Mouse (Mus musculus) limb, embryonic 14.5 days (tissue): ENCODE measurements around the gene Ankmy1. TPM values are rescaled to one million over a fixed set of nuclear protein-coding genes. Genes with fewer than 3 reads are reported as not detected.
A peak's percentile ranks its signal among the peaks of the same experiment; 100 is the strongest.

ENCODE experiments used
- ATAC-seq: fragments of 200-750 bp; cut with Nextera tagmentation; 2 replicates; pipeline ENCODE4 v1.8.0; 2017; ENCODE audit warnings: low read depth, moderate number of reproducible peaks, moderate TSS enrichment; ENCODE audit not compliant: low FRiP score
- DNase-seq: peaks from one replicate; pipeline ENCODE4 v3.0.0-alpha.2; 2015; ENCODE audit warnings: low spot score
- H3K27ac ChIP-seq: fragments of 300-500 bp; sonication (generic); replicated peaks from 2 replicates; pipeline ENCODE4 v1.5.1; 2014; ENCODE audit warnings: low read depth, mild to moderate bottlenecking, low read length, moderate library complexity, mixed read lengths
- H3K27me3 ChIP-seq: fragments of 300-500 bp; sonication (generic); 2 replicates; pipeline ENCODE4 v1.6.1; 2014; ENCODE audit warnings: low read length, mixed read lengths; ENCODE audit not compliant: control insufficient read depth, insufficient read depth
- H3K36me3 ChIP-seq: fragments of 300-500 bp; sonication (generic); 2 replicates; pipeline ENCODE4 v1.6.1; 2014; ENCODE audit warnings: mild to moderate bottlenecking, low read length, moderate library complexity, mixed read lengths; ENCODE audit not compliant: control insufficient read depth, insufficient read depth
- H3K4me1 ChIP-seq: fragments of 300-500 bp; sonication (generic); 2 replicates; pipeline ENCODE4 v1.6.1; 2014; ENCODE audit warnings: antibody characterized with exemption, low read length, mixed read lengths; ENCODE audit not compliant: control insufficient read depth, insufficient read depth
- H3K4me2 ChIP-seq: fragments of 300-500 bp; sonication (generic); replicated peaks from 2 replicates; pipeline ENCODE4 v1.6.1; 2014; ENCODE audit warnings: low read depth, mild to moderate bottlenecking, low read length, moderate library complexity; ENCODE audit not compliant: severe bottlenecking
- H3K4me3 ChIP-seq: fragments of 300-500 bp; sonication (generic); replicated peaks from 2 replicates; pipeline ENCODE4 v1.5.1; 2014; ENCODE audit warnings: low read length
- H3K9ac ChIP-seq: fragments of 300-500 bp; sonication (generic); 2 replicates; pipeline ENCODE4 v1.6.1; 2014; ENCODE audit warnings: mild to moderate bottlenecking, low read depth, low read length, moderate library complexity; ENCODE audit not compliant: severe bottlenecking
- H3K9me3 ChIP-seq: fragments of 300-500 bp; sonication (generic); 2 replicates; pipeline ENCODE4 v1.6.1; 2016; ENCODE audit warnings: low read length; ENCODE audit not compliant: control insufficient read depth
- POLR2A ChIP-seq: fragments of 200-500 bp; IDR thresholded peaks from 2 replicates; pipeline ENCODE4 v1.8.0; 2012; ENCODE audit warnings: inconsistent platforms, mild to moderate bottlenecking, moderate library complexity, borderline replicate concordance; ENCODE audit not compliant: insufficient read depth, insufficient read length; ENCODE audit errors: extremely low read depth
- WGBS: fragments of 180-500 bp; shearing (Covaris S2); extraction: QIAGEN DNeasy Blood & Tissue Kit; methylation state at CpG from one replicate; pipeline ENCODE4 v1.1.7; 2014; 5-methylcytosine and 5-hydroxymethylcytosine counted together
- polyA plus RNA-seq, 2 experiments: library from polyadenylated mRNA; depleted of rRNA in 1 of 2; stranded (reverse) in 1 of 2; unstranded in 1 of 2; fragments of >200 nt; fragmentation: Nextera tagmentation in 1 of 2; extraction: Ambion mirVana in 1 of 2; gene quantifications; 2 replicates each; pipeline versions ENCODE4 v1.2.1 to v1.2.3; 2012 to 2014

Gene Ankmy1
- polyA plus RNA-seq, 2 experiments = 0.37 to 0.38 TPM

DNA sequence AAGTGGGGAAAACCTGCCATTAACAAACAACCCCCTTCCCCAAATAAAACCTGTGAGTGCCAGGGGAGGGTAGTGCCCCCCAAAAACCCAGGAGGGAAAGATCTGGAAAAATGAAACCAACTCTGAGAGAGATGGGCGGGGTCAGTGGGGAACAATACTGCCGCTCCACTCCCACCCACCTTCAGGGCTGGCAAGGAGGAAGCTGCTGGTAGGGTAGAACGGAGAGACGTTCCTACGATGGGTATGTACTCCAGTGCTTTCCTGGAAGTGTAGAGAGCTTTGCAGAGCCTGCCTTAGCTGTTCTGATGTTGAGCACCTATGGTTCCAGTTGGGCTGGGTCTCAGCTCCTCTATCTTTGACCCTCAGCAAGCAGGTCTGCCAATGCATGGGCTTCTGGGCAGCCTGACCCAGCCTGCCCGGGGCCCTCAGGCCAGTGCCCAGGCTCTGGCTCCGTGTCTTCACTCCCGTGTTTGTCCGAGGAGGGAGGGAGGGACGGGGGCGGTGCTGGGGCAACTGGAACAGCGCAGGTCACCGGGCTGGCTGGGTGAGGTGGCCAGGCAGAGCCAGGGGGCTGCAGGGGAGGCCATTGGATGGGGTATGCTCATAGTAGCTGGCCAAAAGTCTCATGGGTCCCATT, 52.6 kb downstream of the Ankmy1 start:
- WGBS = 57% methylated on average over 13 of the region's 13 CpGs
- ATAC-seq = no peak

DNA sequence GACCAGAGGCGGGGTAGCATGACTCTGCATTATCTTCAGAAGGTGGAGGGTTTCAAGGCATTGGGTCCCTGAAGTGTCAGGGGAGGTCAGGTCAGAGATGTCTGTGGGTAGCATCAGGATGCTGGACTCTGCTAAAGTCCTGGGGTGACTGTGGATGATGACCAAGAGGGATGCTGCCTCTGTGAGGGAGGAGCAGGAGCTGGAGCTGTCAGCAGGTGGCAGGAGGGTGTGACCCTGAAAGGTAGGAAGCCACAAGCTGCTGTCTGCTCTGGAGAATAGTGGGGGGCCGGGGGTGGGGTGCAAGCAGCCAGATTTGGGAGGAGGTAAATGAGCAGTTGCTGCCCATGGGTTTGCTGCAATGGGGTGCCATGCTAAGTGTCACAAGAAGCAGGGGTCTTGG, 53.2 kb downstream of the Ankmy1 start:
- DNase-seq (no peak), ATAC-seq (no peak)
- Histone ChIP-seq H3K9me3 (no peaks in the 10 kb centered on the region), H3K36me3 (peaks cover 15% of the 10 kb centered on the region), H3K27me3 (no peaks in the 10 kb centered on the region), H3K27ac (no peak overlapping the region), H3K4me3 (no peak overlapping the region), H3K4me2 (peak overlapping the region; percentile 55; the same call in 1 of the 2 replicates), H3K4me1 (peaks cover 25% of the 10 kb centered on the region), H3K9ac (no peak overlapping the region)
- TF ChIP-seq POLR2A = no peak
- WGBS = 83% methylated on average over 2 of the region's 2 CpGs

More for the DNA sequence above, 52.6 kb downstream of the Ankmy1 start:
- H3K4me3 ChIP-seq = no peak overlapping the region
- H3K4me2 ChIP-seq = no peak overlapping the region
- H3K27ac ChIP-seq = no peak overlapping the region
- H3K27me3 ChIP-seq = no peaks in the 10 kb centered on the region
- H3K4me1 ChIP-seq = peaks cover 25% of the 10 kb centered on the region
- 0 out of 2 replicates have a peak overlapping the region, but pooled peaks have one; percentile 16 for H3K9ac ChIP-seq
- no peaks in the 10 kb centered on the region for H3K9me3 ChIP-seq
- no peak for TF ChIP-seq POLR2A
- DNase-seq = no peak
- H3K36me3 ChIP-seq = peaks cover 20% of the 10 kb centered on the region

DNA sequence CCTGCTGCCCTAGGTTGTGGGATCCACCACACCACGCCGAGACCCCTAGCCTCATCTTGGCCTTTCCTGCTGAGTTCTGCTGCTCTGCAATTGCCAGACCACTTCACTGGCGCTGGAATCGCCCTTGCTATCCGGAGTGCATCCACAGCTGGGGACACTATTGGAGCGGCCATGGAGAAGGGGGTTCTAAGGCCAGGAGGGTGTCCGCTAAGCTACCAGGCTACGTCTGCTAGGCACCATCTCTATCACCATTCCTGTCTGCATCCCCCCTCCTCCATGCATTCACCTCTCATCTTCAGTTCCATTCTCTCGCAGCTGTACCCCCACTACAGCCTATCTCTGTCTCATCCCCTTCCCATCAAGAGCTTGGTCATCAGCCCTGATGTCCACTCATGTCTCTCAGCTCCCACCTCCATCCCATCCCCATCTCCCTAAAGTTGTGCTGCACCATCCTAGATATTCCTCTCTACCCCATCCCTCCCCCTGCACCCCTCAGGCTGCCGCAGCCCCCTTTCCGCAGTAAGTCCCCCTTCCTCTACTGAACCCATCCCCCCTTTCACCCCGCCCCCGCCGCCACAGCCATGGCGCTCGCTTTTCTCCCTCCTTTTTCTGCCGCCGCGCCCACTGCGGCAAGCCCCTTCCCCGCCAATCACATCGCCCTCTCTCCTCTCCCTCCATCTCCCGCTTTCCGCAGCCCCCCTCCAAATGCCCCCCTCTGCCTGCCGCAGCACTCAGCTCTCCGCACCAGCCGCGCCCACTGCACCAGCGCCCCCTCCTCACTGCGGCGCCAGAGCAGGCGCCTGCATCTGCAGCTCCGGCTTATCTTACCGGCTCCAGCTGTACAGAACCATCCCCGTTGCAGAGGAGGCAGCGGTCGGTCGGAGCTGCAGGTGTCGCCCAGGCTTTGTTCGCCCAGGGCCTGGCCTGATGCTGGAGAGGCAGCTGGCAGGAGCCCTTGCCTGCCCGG, 54.5 kb downstream of the Ankmy1 start:
- no peak for TF ChIP-seq POLR2A
- Histone ChIP-seq H3K4me3 (peak overlapping the region; percentile 35), H3K27me3 (no peaks in the 10 kb centered on the region), H3K4me2 (peak overlapping the region; percentile 55), H3K9me3 (no peaks in the 10 kb centered on the region), H3K36me3 (peaks cover 14% of the 10 kb centered on the region), H3K9ac (peak overlapping the region; percentile 51), H3K27ac (no peak overlapping the region), H3K4me1 (peaks cover 25% of the 10 kb centered on the region)
- peak; percentile 17 for DNase-seq
- ATAC-seq = peak; percentile 75
- WGBS = 9% methylated on average over 38 of the region's 41 CpGs

DNA sequence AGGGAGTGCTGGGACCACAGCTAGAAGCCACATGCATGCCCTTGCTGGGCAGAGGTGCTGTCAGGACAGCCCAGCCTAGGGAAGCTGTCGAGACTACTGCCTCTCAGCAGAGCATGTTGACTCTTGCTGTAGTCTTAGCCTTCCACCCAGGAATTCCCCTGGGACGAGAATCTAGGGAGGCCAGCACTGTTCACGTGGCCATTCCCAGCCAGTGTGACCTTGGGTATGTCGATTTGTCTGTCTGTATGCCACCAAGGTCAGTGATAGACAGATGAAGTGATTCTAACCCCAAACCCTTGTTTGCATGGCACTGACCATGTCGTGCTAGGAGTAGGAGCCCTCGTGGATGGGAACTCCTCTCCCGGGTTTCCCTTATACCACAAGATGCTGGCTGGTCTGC, 56.8 kb downstream of the Ankmy1 start:
- Histone ChIP-seq H3K27me3 (no peaks in the 10 kb centered on the region), H3K9ac (no peak overlapping the region), H3K4me2 (no peak overlapping the region), H3K9me3 (no peaks in the 10 kb centered on the region), H3K4me1 (peaks cover 25% of the 10 kb centered on the region), H3K27ac (no peak overlapping the region), H3K4me3 (no peak overlapping the region), H3K36me3 (peaks cover 7% of the 10 kb centered on the region)
- ATAC-seq = no peak
- 72% methylated on average over 7 of the region's 7 CpGs for WGBS
- no peak for DNase-seq
- TF ChIP-seq POLR2A = no peak

DNA sequence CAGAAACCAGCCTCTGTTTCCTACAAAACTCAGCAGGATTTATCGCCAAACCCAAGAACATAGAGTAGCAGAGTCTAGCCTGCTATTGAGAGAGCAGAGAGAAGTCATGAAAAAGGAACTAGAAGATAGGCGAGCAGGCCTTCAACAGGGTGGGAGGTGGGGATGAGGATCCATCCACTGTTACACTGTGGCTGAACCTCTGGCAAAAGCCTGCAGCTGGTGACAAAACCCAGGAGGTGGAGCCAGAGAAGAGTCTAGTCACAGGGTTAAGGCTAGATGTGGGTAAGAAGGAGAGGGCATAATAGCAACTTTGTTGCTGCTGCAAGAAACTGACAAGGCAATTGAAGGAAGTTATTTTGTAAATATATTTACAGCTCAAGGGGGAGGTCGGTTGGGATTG, 61.3 kb downstream of the Ankmy1 start:
- H3K9me3 ChIP-seq = no peaks in the 10 kb centered on the region
- H3K36me3 ChIP-seq = peaks cover 11% of the 10 kb centered on the region
- no peak overlapping the region for H3K4me2 ChIP-seq
- H3K27ac ChIP-seq = no peak overlapping the region
- no peaks in the 10 kb centered on the region for H3K27me3 ChIP-seq
- ATAC-seq (no peak), DNase-seq (no peak)
- H3K4me1 ChIP-seq = peaks cover 12% of the 10 kb centered on the region; the same call in 1 of the 2 replicates
- no peak for TF ChIP-seq POLR2A
- no peak overlapping the region for H3K4me3 ChIP-seq
- WGBS = 82% methylated on average over 3 of the region's 3 CpGs
- no peak overlapping the region for H3K9ac ChIP-seq
